Mouse (Mus musculus) inflammation-experienced regulatory T-cells, adult 16 weeks (primary cell): ENCODE results near the gene Gm43517. TPM values are rescaled to one million over a fixed set of nuclear protein-coding genes. Genes with fewer than 3 reads are reported as not detected.

Experiments
- polyA plus RNA-seq: library from polyadenylated mRNA; unstranded; fragments of 100-300 nt; shearing (Covaris generic); gene quantifications from one replicate; pipeline ENCODE4 v1.2.1, GENCODE M21; 2017

The Gm43517 gene
- not detected for polyA plus RNA-seq

GRCm38 (mm10) chr12:49384876-49385630 is at the start of gene Gm43517:
Gm43517 (plus strand) TSS chr12:49385174.

GRCm38 (mm10) chr12:49382565-49383520 is 2.1 kb upstream of the Gm43517 start, which contains the start of gene Foxg1:
Foxg1 (plus strand) TSS chr12:49382660.

Other genes with a start within 250 kb of the Gm43517 start
- not detected for gene Foxg1, start 2.5 kb upstream of the Gm43517 start, polyA plus RNA-seq